Mouse (Mus musculus) midbrain, embryonic 14.5 days (tissue): ENCODE measurements at regions not wholly inside any gene's neighbourhood (a gene's known extent, or its start where the extent isn't known, plus 50 kb on each side); places are given as distances from the start of the nearest gene placed in this dataset.
"Not testable (repeated sequence)": the region's sequence is repeated elsewhere in the genome, so short reads cannot be mapped to it uniquely, and the experiment has no call there.

Experiments
- ATAC-seq: fragments of 200-750 bp; cut with Nextera tagmentation; 2 replicates; pipeline ENCODE4 v1.8.0; 2017; ENCODE audit warnings: moderate number of reproducible peaks, moderate library complexity; ENCODE audit not compliant: low FRiP score, low TSS enrichment
- DNase-seq: peaks from one replicate; pipeline ENCODE4 v3.0.0-alpha.2; 2015
- H3K27ac ChIP-seq: fragments of 300-500 bp; sonication (generic); replicated peaks from 2 replicates; pipeline ENCODE4 v1.5.1; 2014; ENCODE audit warnings: mild to moderate bottlenecking, low read depth, low read length, moderate library complexity
- H3K27me3 ChIP-seq: fragments of 300-500 bp; sonication (generic); 2 replicates; pipeline ENCODE4 v1.6.1; 2014; ENCODE audit warnings: low read length, control low read depth, mixed read lengths; ENCODE audit not compliant: control insufficient read depth, insufficient read depth
- H3K36me3 ChIP-seq: fragments of 300-500 bp; sonication (generic); 2 replicates; pipeline ENCODE4 v1.6.1; 2014; ENCODE audit warnings: low read length, control low read depth; ENCODE audit not compliant: control insufficient read depth, insufficient read depth
- H3K4me1 ChIP-seq: fragments of 300-500 bp; sonication (generic); 2 replicates; pipeline ENCODE4 v1.6.1; 2014; ENCODE audit warnings: mild to moderate bottlenecking, antibody characterized with exemption, low read length, control low read depth; ENCODE audit not compliant: control insufficient read depth, insufficient read depth
- H3K4me2 ChIP-seq: fragments of 300-500 bp; sonication (generic); 2 replicates; pipeline ENCODE4 v1.6.1; 2014; ENCODE audit warnings: mild to moderate bottlenecking, low read length, moderate library complexity
- H3K4me3 ChIP-seq: fragments of 300-500 bp; sonication (generic); replicated peaks from 2 replicates; pipeline ENCODE4 v1.5.1; 2014; ENCODE audit warnings: low read depth, low read length
- H3K9ac ChIP-seq: fragments of 300-500 bp; sonication (generic); replicated peaks from 2 replicates; pipeline ENCODE4 v1.6.1; 2014; ENCODE audit warnings: mild to moderate bottlenecking, low read length, moderate library complexity
- H3K9me3 ChIP-seq: fragments of 300-500 bp; sonication (generic); 2 replicates; pipeline ENCODE4 v1.6.1; 2016; ENCODE audit warnings: low read length, control low read depth, mixed read lengths; ENCODE audit not compliant: control insufficient read depth
- WGBS: fragments of 180-500 bp; shearing (Covaris S2); extraction: QIAGEN DNeasy Blood & Tissue Kit; methylation state at CpG from one replicate; pipeline ENCODE4 v1.1.7; 2014; 5-methylcytosine and 5-hydroxymethylcytosine counted together

GRCm38 (mm10) chr14:53430130-53430529, 823.8 kb downstream of the Dad1 start:
- H3K27me3 ChIP-seq, H3K36me3 ChIP-seq, DNase-seq, H3K27ac ChIP-seq, H3K4me3 ChIP-seq, H3K9ac ChIP-seq, H3K4me1 ChIP-seq, H3K4me2 ChIP-seq, H3K9me3 ChIP-seq, ATAC-seq: not testable (repeated sequence)
- 79% methylated on average over 2 of the region's 3 CpGs for WGBS

- H3K4me2 ChIP-seq, H3K27ac ChIP-seq, H3K36me3 ChIP-seq, ATAC-seq, H3K4me3 ChIP-seq, H3K4me1 ChIP-seq, DNase-seq, H3K9ac ChIP-seq, H3K9me3 ChIP-seq, H3K27me3 ChIP-seq: not testable (repeated sequence)
- WGBS, result 93% methylated on average over 1 of the region's 1 CpGs
Measured at GRCm38 (mm10) chr14:53428447-53428846, 825.5 kb downstream of the Dad1 start.

GRCm38 (mm10) chr14:53427636-53428035, 826.3 kb downstream of the Dad1 start:
- H3K4me1 ChIP-seq, H3K36me3 ChIP-seq, H3K27ac ChIP-seq, H3K4me3 ChIP-seq, H3K27me3 ChIP-seq, H3K9me3 ChIP-seq, H3K4me2 ChIP-seq, DNase-seq, ATAC-seq, H3K9ac ChIP-seq: not testable (repeated sequence)
- WGBS, result 83% methylated on average over 10 of the region's 10 CpGs

- not testable (repeated sequence) for H3K27ac ChIP-seq, DNase-seq, H3K9ac ChIP-seq, H3K36me3 ChIP-seq, H3K27me3 ChIP-seq, H3K4me1 ChIP-seq, H3K4me2 ChIP-seq, H3K9me3 ChIP-seq, ATAC-seq, H3K4me3 ChIP-seq
- 78% methylated on average over 1 of the region's 2 CpGs for WGBS
Measured at GRCm38 (mm10) chr14:53416955-53417354, 836.9 kb downstream of the Dad1 start.

- not testable (repeated sequence) for H3K27me3 ChIP-seq, H3K4me3 ChIP-seq, ATAC-seq, H3K27ac ChIP-seq, H3K9ac ChIP-seq, H3K4me2 ChIP-seq, DNase-seq, H3K9me3 ChIP-seq, H3K4me1 ChIP-seq, H3K36me3 ChIP-seq
- 96% methylated on average over 2 of the region's 5 CpGs for WGBS
Measured at GRCm38 (mm10) chr14:53407500-53408227, 846.2 kb downstream of the Dad1 start.

GRCm38 (mm10) chr14:53390307-53390706, 863.6 kb downstream of the Dad1 start:
- not testable (repeated sequence) for H3K27ac ChIP-seq, H3K4me2 ChIP-seq, DNase-seq, H3K27me3 ChIP-seq, H3K36me3 ChIP-seq, ATAC-seq, H3K9me3 ChIP-seq, H3K4me3 ChIP-seq, H3K4me1 ChIP-seq, H3K9ac ChIP-seq
- no CpG with 5 or more reads among the region's 1 CpGs for WGBS

GRCm38 (mm10) chr14:53374591-53374990, 879.0 kb upstream of the Olfr1507 start:
- 86% methylated on average over 5 of the region's 6 CpGs for WGBS
- H3K4me1 ChIP-seq, DNase-seq, H3K4me2 ChIP-seq, H3K9ac ChIP-seq, ATAC-seq, H3K36me3 ChIP-seq, H3K27ac ChIP-seq, H3K27me3 ChIP-seq, H3K9me3 ChIP-seq, H3K4me3 ChIP-seq: not testable (repeated sequence)

GRCm38 (mm10) chr14:53373777-53374468, 878.4 kb upstream of the Olfr1507 start:
- no CpG with 5 or more reads among the region's 2 CpGs for WGBS
- H3K4me1 ChIP-seq, H3K4me3 ChIP-seq, ATAC-seq, H3K27me3 ChIP-seq, H3K4me2 ChIP-seq, DNase-seq, H3K27ac ChIP-seq, H3K9ac ChIP-seq, H3K36me3 ChIP-seq, H3K9me3 ChIP-seq: not testable (repeated sequence)

- Histone ChIP-seq H3K36me3 (no peaks in the 10 kb centered on the region), H3K27ac (no peak overlapping the region), H3K27me3 (no peaks in the 10 kb centered on the region), H3K4me3 (no peak overlapping the region), H3K9ac (no peak overlapping the region), H3K9me3 (no peaks in the 10 kb centered on the region), H3K4me2 (no peak overlapping the region), H3K4me1 (no peaks in the 10 kb centered on the region)
- ATAC-seq, result no peak
- no peak for DNase-seq
- 68% methylated on average over 2 of the region's 2 CpGs for WGBS
Measured at GRCm38 (mm10) chr14:53369776-53370175, 874.2 kb upstream of the Olfr1507 start.
